Mouse (Mus musculus) brain, embryonic 14.5 days (tissue): Measurements from ENCODE around the gene Fbxw24.
"Not testable (repeated sequence)": the region's sequence is repeated elsewhere in the genome, so short reads cannot be mapped to it uniquely, and the experiment has no call there.

Experiments
- CTCF ChIP-seq: fragments of 200-500 bp; IDR thresholded peaks from 2 replicates; pipeline ENCODE4 v1.5.1; 2012; ENCODE audit warnings: inconsistent platforms, mild to moderate bottlenecking, moderate library complexity, borderline replicate concordance; ENCODE audit not compliant: insufficient read depth, insufficient read length; ENCODE audit errors: extremely low read depth
- POLR2A ChIP-seq: fragments of 200-500 bp; IDR thresholded peaks from 2 replicates; pipeline ENCODE4 v1.6.1; 2012; ENCODE audit warnings: mild to moderate bottlenecking, inconsistent platforms, borderline replicate concordance; ENCODE audit not compliant: poor library complexity, insufficient read depth, insufficient read length, severe bottlenecking; ENCODE audit errors: extremely low read depth

GRCm38 (mm10) chr9:109602128-109602527 lies 23.7 kb downstream of the Fbxw24 start:
- not testable (repeated sequence) for TF ChIP-seq CTCF, POLR2A
